Mouse (Mus musculus) heart, adult 9 months (tissue): ENCODE measurements at regions not wholly inside any gene's neighbourhood (a gene's known extent, or its start where the extent isn't known, plus 50 kb on each side); places are given as distances from the start of the nearest gene placed in this dataset.

Source experiments
- DNase-seq, 2 experiments: peaks; one replicate each; pipeline ENCODE4 v3.0.0; 2022; ENCODE audit warnings: low spot score in 2 of 2

- peak in 1 of 2 experiments; percentile 65 for DNase-seq
These were observed 100.4 kb upstream of the Sesn3 start for GRCm38 (mm10) chr9:14174324-14175040.

- peak; percentile 22 to 44 for DNase-seq
These were observed 99.6 kb upstream of the Sesn3 start for GRCm38 (mm10) chr9:14175041-14175881.

- no peak for DNase-seq
These were observed 95.1 kb upstream of the Sesn3 start for GRCm38 (mm10) chr9:14179777-14180176.

- DNase-seq, result no peak
These were observed 90.6 kb upstream of the Sesn3 start for GRCm38 (mm10) chr9:14184261-14184660.

GRCm38 (mm10) chr9:14185681-14186080, 89.2 kb upstream of the Sesn3 start:
- no peak for DNase-seq

GRCm38 (mm10) chr9:14187753-14188152, 87.1 kb upstream of the Sesn3 start:
- no peak for DNase-seq

- no peak for DNase-seq
These were observed 86.4 kb upstream of the Sesn3 start for GRCm38 (mm10) chr9:14188504-14188903.

- DNase-seq, result no peak
These were observed 84.2 kb upstream of the Sesn3 start for GRCm38 (mm10) chr9:14190660-14191059.

- no peak for DNase-seq
These were observed 80.1 kb upstream of the Sesn3 start for GRCm38 (mm10) chr9:14194748-14195147.

GRCm38 (mm10) chr9:14199116-14199515, 75.8 kb upstream of the Sesn3 start:
- no peak for DNase-seq

- DNase-seq, result no peak
These were observed 74.7 kb upstream of the Sesn3 start for GRCm38 (mm10) chr9:14199983-14200700.

GRCm38 (mm10) chr9:14200852-14201251, 74.0 kb upstream of the Sesn3 start:
- no peak for DNase-seq

GRCm38 (mm10) chr9:14202551-14203306, 72.1 kb upstream of the Sesn3 start:
- peak in 1 of 2 experiments; percentile 15 for DNase-seq

GRCm38 (mm10) chr9:14203307-14203695, 71.6 kb upstream of the Sesn3 start:
- no peak for DNase-seq

- DNase-seq, result no peak
These were observed 71.0 kb upstream of the Sesn3 start for GRCm38 (mm10) chr9:14203768-14204416.

GRCm38 (mm10) chr9:14204817-14205216, 70.0 kb upstream of the Sesn3 start:
- no peak for DNase-seq

GRCm38 (mm10) chr9:14206838-14207560, 67.9 kb upstream of the Sesn3 start:
- DNase-seq, result peak; percentile 42 to 49

GRCm38 (mm10) chr9:14207561-14207936, 67.3 kb upstream of the Sesn3 start:
- peak; percentile 62 to 76 for DNase-seq

- no peak for DNase-seq
These were observed 61.6 kb upstream of the Sesn3 start for GRCm38 (mm10) chr9:14213283-14213682.

GRCm38 (mm10) chr9:14215171-14215782, 59.6 kb upstream of the Sesn3 start:
- DNase-seq, result peak in 1 of 2 experiments; percentile 12
